Mouse (Mus musculus): ENCODE data around the gene Rbm12.

DNA sequence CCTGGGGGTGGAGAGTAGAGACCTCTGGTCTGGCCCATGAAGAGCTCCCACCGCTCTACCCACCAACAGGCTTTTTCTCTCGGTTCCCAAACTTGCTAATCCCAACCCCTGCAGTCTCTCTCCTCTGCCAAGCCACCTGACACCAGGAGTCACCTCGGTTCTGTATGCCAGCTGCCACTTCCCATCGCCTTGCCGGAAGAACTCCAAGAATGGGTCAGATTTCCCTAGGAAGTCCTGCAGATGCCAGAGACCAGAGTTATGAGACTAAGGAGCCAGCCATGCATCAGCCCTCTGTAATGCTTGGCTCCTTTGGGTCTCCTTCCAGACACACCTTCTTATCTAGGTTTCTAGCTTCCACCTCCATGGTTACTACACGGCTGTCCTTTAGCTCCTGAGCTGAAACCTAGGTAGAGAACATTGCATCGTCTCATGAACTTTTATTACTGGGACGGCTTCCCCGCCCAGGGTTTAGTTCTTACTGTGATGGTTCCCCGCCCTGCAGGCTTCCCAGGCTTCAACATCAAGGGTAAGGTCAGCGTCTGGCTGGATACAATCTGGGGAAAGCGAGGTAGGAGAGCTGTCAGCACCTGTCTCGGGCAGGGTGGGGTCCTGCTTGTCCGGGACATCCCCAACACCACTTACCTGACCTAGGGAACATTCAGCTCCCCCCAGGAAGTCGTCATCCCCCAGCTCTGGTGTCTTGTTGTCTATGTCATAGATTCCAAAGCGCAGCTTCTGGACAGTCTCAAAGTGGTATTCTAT lies 33.2 kb downstream of the Rbm12 start:
- TF ChIP-seq CTCF (IDR thresholded peaks at IDR 0.05): no peak
- no peak for TF ChIP-seq POLR2A (IDR thresholded peaks at IDR 0.05; ENCODE audit: insufficient read depth, low read depth, low read length)
- no peak for TF ChIP-seq EP300 (IDR thresholded peaks at IDR 0.05; ENCODE audit: insufficient read depth, low read depth, low read length)

Measured in heart, adult 2 months (tissue).